Mouse (Mus musculus) C3H10T1/2 (cell line): Measurements from ENCODE around the gene 1700010B08Rik. TPM values are rescaled to one million over a fixed set of nuclear protein-coding genes. Genes with fewer than 3 reads are reported as not detected.

Source experiments
- polyA plus RNA-seq, 2 experiments: library from polyadenylated mRNA; unstranded; fragments of >200 nt; fragmentation: generic; extraction: Trizol; gene quantifications; one replicate each; pipeline ENCODE4 v1.2.1; 2012; ENCODE audit warnings: missing spikeins in 2 of 2

Gene 1700010B08Rik
- polyA plus RNA-seq: not detected

GRCm38 (mm10) chr2:173719115-173719514 is at the start of gene 1700010B08Rik:
TSS of gene 1700010B08Rik (plus strand) at chr2:173719415.

GRCm38 (mm10) chr2:173737222-173737989 is 18.2 kb downstream of the 1700010B08Rik start, which contains the start of gene Vapb:
TSS of gene Vapb (plus strand) at chr2:173737511.

Other genes starting within 250 kb of the 1700010B08Rik start
- not detected for gene 1700021F07Rik, start 196.8 kb upstream of the 1700010B08Rik start, polyA plus RNA-seq
- gene Ankrd60, start 141.1 kb upstream of the 1700010B08Rik start, polyA plus RNA-seq: not detected
- gene Rab22a, start 59.7 kb upstream of the 1700010B08Rik start, polyA plus RNA-seq: 10 to 100 TPM in 1 of 2 experiments, 1 to 10 TPM in 1; 4.4 to 12.4 TPM
- gene Vapb, start 18.1 kb downstream of the 1700010B08Rik start, polyA plus RNA-seq: 10 to 100 TPM; 13.5 to 29.3 TPM